Mouse (Mus musculus) hindbrain, postnatal 0 days (tissue): ENCODE data around the gene Smg6. TPM values are rescaled to one million over a fixed set of nuclear protein-coding genes. Genes with fewer than 3 reads are reported as not detected.

ENCODE experiments used
- ATAC-seq: fragments of 200-750 bp; cut with Nextera tagmentation; 2 replicates; pipeline ENCODE4 v1.8.0; 2017; ENCODE audit warnings: mild to moderate bottlenecking, moderate TSS enrichment, moderate library complexity
- DNase-seq: peaks from one replicate; pipeline ENCODE4 v3.0.0-alpha.2; 2015; ENCODE audit warnings: low spot score
- H3K27ac ChIP-seq: fragments of 300-500 bp; sonication (generic); 2 replicates; pipeline ENCODE4 v1.5.1; 2014; ENCODE audit warnings: mild to moderate bottlenecking
- H3K27me3 ChIP-seq: fragments of 300-500 bp; sonication (generic); 2 replicates; pipeline ENCODE4 v1.6.1; 2014; ENCODE audit warnings: low read length, mixed read lengths; ENCODE audit not compliant: insufficient read depth
- H3K36me3 ChIP-seq: fragments of 300-500 bp; sonication (generic); 2 replicates; pipeline ENCODE4 v1.6.1; 2014; ENCODE audit warnings: low read length, mixed read lengths; ENCODE audit not compliant: insufficient read depth
- H3K4me1 ChIP-seq: fragments of 300-500 bp; sonication (generic); 2 replicates; pipeline ENCODE4 v1.6.1; 2014; ENCODE audit warnings: antibody characterized with exemption, low read length, mixed read lengths; ENCODE audit not compliant: insufficient read depth
- H3K4me2 ChIP-seq: fragments of 300-500 bp; sonication (generic); 2 replicates; pipeline ENCODE4 v1.6.1; 2014; ENCODE audit warnings: low read depth, mild to moderate bottlenecking, low read length, moderate library complexity, mixed read lengths
- H3K4me3 ChIP-seq: fragments of 300-500 bp; sonication (generic); 2 replicates; pipeline ENCODE4 v1.5.1; 2014; ENCODE audit warnings: low read length
- H3K9ac ChIP-seq: fragments of 300-500 bp; sonication (generic); replicated peaks from 2 replicates; pipeline ENCODE4 v1.6.1; 2014; ENCODE audit warnings: mild to moderate bottlenecking, low read length, moderate library complexity, mixed read lengths
- H3K9me3 ChIP-seq: fragments of 300-500 bp; sonication (generic); 2 replicates; pipeline ENCODE4 v1.6.1; 2016; ENCODE audit warnings: low read length, mixed read lengths
- CTCF ChIP-seq: IDR thresholded peaks from 2 replicates; pipeline ENCODE4 v1.5.1; 2016; ENCODE audit warnings: antibody characterized with exemption, control low read depth, low read depth
- WGBS: fragments of 180-500 bp; shearing (Covaris S2); extraction: QIAGEN DNeasy Blood & Tissue Kit; methylation state at CpG from one replicate; pipeline ENCODE4 v1.1.7; 2014; 5-methylcytosine and 5-hydroxymethylcytosine counted together
- polyA plus RNA-seq: library from polyadenylated mRNA; unstranded; fragments of >200 nt; fragmentation: Nextera tagmentation; extraction: Ambion mirVana; gene quantifications from 2 replicates; pipeline ENCODE4 v1.2.1, GENCODE M21; 2015
- total RNA-seq: library from RNA; depleted of rRNA; stranded (reverse); fragments of >200 nt; gene quantifications from 2 replicates; pipeline ENCODE4 v1.2.3, GENCODE M21; 2014

Smg6 gene
- total and polyA plus RNA-seq, 2 experiments from 2014 or later = 10.0 to 27.8 TPM

- ATAC-seq (no peak), DNase-seq (no peak)
- no peak overlapping the region for H3K27ac ChIP-seq
- no peak for TF ChIP-seq CTCF
- no peak overlapping the region for H3K4me3 ChIP-seq
- 90% methylated on average over 2 of the region's 2 CpGs for WGBS
- peaks cover 30% of the 10 kb centered on the region for H3K36me3 ChIP-seq
- H3K9ac ChIP-seq = no peak overlapping the region
- H3K4me1 ChIP-seq = peaks cover 6% of the 10 kb centered on the region; the same call in 1 of the 2 replicates
- H3K9me3 ChIP-seq = no peaks in the 10 kb centered on the region
- no peaks in the 10 kb centered on the region for H3K27me3 ChIP-seq
- H3K4me2 ChIP-seq = no peak overlapping the region
Observed at GRCm38 (mm10) chr11:75145841-75146240, 220.2 kb downstream of the Smg6 start.

DNA sequence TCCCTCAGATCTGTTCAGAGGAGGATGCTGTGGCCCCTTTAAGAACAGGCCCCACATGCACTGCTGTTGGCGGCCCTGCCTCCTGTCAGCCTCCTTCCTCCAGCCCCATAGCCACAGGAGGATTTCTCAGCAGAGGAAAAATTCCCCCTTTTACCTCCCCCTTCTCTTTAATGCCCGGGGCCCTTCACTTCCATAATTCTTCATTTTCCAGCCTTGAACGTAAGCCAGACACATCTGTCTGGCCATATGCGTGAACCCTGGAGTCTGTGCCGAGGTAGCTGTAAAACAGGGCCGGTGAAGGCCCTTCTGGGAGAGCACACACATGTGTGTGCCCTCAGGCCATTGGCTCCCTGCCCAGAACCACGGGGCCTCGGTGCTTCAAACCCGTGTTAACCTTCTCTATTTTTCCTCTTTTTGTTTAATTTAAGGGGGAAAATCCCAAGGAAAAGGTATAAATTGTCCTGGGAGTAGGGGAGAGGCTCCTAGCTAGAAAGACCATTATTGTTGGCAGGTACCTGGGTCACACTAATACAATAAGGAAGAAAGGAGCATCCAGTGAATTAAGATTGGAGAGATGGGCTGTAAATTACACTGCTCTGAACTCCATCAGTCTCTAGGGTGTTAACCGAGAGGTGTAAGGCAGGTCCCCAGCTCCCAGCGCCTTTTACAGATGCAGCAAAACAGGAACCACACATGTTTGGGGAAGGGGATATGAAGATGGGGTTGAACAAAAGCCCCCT lies 221.7 kb downstream of the Smg6 start:
- Histone ChIP-seq H3K4me2 (no peak overlapping the region), H3K27me3 (no peaks in the 10 kb centered on the region), H3K36me3 (peaks cover 24% of the 10 kb centered on the region), H3K4me3 (no peak overlapping the region), H3K9me3 (no peaks in the 10 kb centered on the region), H3K9ac (0 out of 2 replicates have a peak overlapping the region, but pooled peaks have one; percentile 28), H3K27ac (peak overlapping the region; percentile 49), H3K4me1 (peaks cover 6% of the 10 kb centered on the region; the same call in 1 of the 2 replicates)
- ATAC-seq (0 out of 2 replicates have a peak, but pooled peaks have one; percentile 27), DNase-seq (peak; percentile 49)
- 27% methylated on average over 11 of the region's 11 CpGs for WGBS
- TF ChIP-seq CTCF = no peak

DNA sequence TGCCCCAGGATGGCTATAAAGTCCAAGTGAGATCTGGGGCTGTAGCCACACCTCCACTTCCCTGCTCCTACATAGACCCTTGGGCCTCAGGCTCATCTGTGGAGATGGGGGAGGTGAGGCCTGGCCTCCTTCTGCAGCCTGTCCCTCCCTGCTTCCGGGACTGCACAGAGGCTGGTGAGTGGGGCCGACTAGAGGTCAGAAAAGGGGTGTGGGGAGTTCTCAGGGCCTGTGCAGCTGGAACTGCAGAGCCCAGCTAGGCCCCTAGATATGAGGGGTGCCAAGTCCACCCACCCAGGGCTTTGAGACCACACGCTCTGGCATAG lies 222.2 kb downstream of the Smg6 start:
- peaks cover 6% of the 10 kb centered on the region; the same call in 1 of the 2 replicates for H3K4me1 ChIP-seq
- H3K9ac ChIP-seq = no peak overlapping the region
- TF ChIP-seq CTCF = no peak
- no peaks in the 10 kb centered on the region for H3K9me3 ChIP-seq
- WGBS = 62% methylated on average over 3 of the region's 3 CpGs
- DNase-seq (no peak), ATAC-seq (peak; percentile 24; the same call in 1 of the 2 replicates)
- H3K27ac ChIP-seq = peak overlapping the region; percentile 49
- H3K4me3 ChIP-seq = no peak overlapping the region
- H3K4me2 ChIP-seq = no peak overlapping the region
- no peaks in the 10 kb centered on the region for H3K27me3 ChIP-seq
- H3K36me3 ChIP-seq = peaks cover 21% of the 10 kb centered on the region

DNA sequence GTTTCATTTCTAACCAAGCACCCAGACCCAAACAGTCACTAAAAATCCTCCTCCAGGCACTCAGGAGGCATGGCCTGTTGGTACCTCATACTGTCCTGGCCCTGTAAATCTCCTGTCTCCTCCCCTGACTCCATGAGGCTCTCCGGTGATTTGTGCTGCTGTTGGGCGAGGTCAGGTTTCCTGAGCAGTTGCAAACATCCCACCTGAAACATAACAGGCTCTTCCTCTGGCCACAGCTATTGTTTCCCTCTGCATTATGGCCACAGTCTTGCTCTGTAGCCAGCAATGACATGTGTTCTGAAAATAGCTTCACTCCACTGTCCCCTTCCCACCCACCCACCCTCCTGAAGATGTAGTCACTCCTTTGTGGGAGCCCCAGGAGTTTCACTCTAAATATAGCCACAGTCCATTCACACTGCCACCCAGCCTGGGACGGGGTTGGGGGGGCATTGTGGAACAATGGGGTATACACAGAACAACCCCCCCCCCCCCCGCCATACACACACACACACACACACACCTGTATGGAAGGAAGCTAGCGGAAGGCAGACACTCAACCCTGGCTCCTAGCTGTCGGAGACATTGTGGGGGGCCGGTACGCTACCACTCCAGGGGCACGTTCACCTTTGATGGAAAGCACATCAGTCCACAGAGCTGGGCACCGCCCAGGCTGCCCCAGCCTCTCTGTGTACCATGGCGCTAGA lies 222.9 kb downstream of the Smg6 start:
- H3K9me3 ChIP-seq = no peaks in the 10 kb centered on the region
- ATAC-seq = no peak
- WGBS = 85% methylated on average over 11 of the region's 11 CpGs
- H3K4me1 ChIP-seq = peaks cover 6% of the 10 kb centered on the region; the same call in 1 of the 2 replicates
- H3K36me3 ChIP-seq = peaks cover 17% of the 10 kb centered on the region
- no peak overlapping the region for H3K4me3 ChIP-seq
- H3K27me3 ChIP-seq = no peaks in the 10 kb centered on the region
- DNase-seq = no peak
- no peak for TF ChIP-seq CTCF
- H3K27ac ChIP-seq = peak overlapping the region; percentile 49; the same call in 1 of the 2 replicates
- H3K4me2 ChIP-seq = no peak overlapping the region
- no peak overlapping the region for H3K9ac ChIP-seq

DNA sequence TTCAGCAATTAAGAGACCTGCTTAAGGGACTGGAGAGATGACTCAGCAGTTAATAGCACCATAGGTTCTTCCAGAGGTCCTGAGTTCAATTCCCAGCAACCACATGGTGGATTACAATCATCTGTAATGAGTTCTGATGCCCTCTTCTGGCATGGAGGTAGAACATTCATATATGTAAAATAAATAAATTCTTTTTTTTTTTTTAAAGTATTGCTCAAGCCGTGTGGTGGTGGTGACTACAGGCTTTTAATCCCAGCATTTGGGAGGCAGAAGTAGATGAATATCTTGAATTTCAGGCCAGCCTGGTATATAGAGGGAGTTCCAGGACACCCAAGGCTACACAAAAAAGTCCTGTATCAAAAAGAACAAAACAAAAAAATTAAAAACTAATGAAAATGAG lies 224.7 kb downstream of the Smg6 start:
- 89% methylated on average over 1 of the region's 1 CpGs for WGBS
- Histone ChIP-seq H3K4me3 (no peak overlapping the region), H3K4me1 (peaks cover 6% of the 10 kb centered on the region; the same call in 1 of the 2 replicates), H3K27me3 (no peaks in the 10 kb centered on the region), H3K9me3 (no peaks in the 10 kb centered on the region), H3K27ac (no peak overlapping the region), H3K36me3 (peaks cover 5% of the 10 kb centered on the region), H3K4me2 (no peak overlapping the region), H3K9ac (no peak overlapping the region)
- DNase-seq = no peak
- TF ChIP-seq CTCF = no peak
- ATAC-seq = no peak

GRCm38 (mm10) chr11:75152603-75153557 lies 227.3 kb downstream of the Smg6 start:
- no peak for DNase-seq
- peak overlapping the region; percentile 34; the same call in 1 of the 2 replicates for H3K27ac ChIP-seq

More at GRCm38 (mm10) chr11:75152603-75153557, 227.3 kb downstream of the Smg6 start:
- TF ChIP-seq CTCF = no peak
- no peak for ATAC-seq
- H3K9me3 ChIP-seq = no peaks in the 10 kb centered on the region
- WGBS = 68% methylated on average over 18 of the region's 18 CpGs
- H3K27me3 ChIP-seq = no peaks in the 10 kb centered on the region
- H3K4me2 ChIP-seq = no peak overlapping the region
- H3K4me1 ChIP-seq = no peaks in the 10 kb centered on the region
- H3K4me3 ChIP-seq = no peak overlapping the region
- peaks cover 4% of the 10 kb centered on the region; the same call in 1 of the 2 replicates for H3K36me3 ChIP-seq
- no peak overlapping the region for H3K9ac ChIP-seq
